In genomic region chr19:36736537-36736936, GRCm38 (mm10) we compare ENCODE assay signal across 8 mouse cellular contexts. TPM values are rescaled to one million over a fixed set of nuclear protein-coding genes. Genes with fewer than 3 reads are reported as not detected.
DNase-seq lines count a peak whose midpoint lies in the region; ATAC-seq and TF ChIP-seq lines count a peak whose summit lies in the region.

Gene Ppp1r3c (minus strand): TSS chr19:36736653.

- no peaks in the 10 kb centered on the region for H3K4me1 ChIP-seq in forebrain, embryonic 11.5 days (replicated peaks; ENCODE audit: control insufficient read depth, insufficient read depth, low read length)
- peaks cover 23% of the 10 kb centered on the region for H3K4me1 ChIP-seq in heart, embryonic 15.5 days (replicated peaks)
- no peaks in the 10 kb centered on the region; the same call in 1 of the 2 replicates for H3K4me1 ChIP-seq in liver, embryonic 11.5 days (replicated peaks; ENCODE audit: control insufficient read depth, insufficient read depth, low read length)

- TF ChIP-seq CTCF in brain, embryonic 14.5 days (IDR thresholded peaks at IDR 0.05; ENCODE audit: borderline replicate concordance, extremely low read depth, insufficient read depth, insufficient read length) = no peak

- peak; percentile 83 for DNase-seq in 3T3-L1 (ENCODE audit: low read depth, low spot score)
- peak; percentile 95 for DNase-seq in brain, embryonic 14.5 days (ENCODE audit: low read depth)
- DNase-seq in forebrain, embryonic 11.5 days (ENCODE audit: low spot score) = peak; percentile 95
- peak; percentile 93 for DNase-seq in kidney, postnatal 14 days
- peak; percentile 79 for DNase-seq in liver, embryonic 11.5 days (ENCODE audit: low spot score)
- peak; percentile 94 for DNase-seq in neural tube, embryonic 10.5 days (ENCODE audit: extremely low spot score, low spot score)
- DNase-seq in telencephalon, adult 2 months (ENCODE audit: low read depth, low spot score) = peak; percentile 80

- peak within 1 kb of the TSS; percentile 84 for H3K4me2 ChIP-seq in forebrain, embryonic 11.5 days (ENCODE audit: low read depth, low read length, severe bottlenecking)
- H3K4me2 ChIP-seq in heart, embryonic 15.5 days = peak within 1 kb of the TSS; percentile 57
- peak within 1 kb of the TSS; percentile 79 for H3K4me2 ChIP-seq in liver, embryonic 11.5 days

- peak; percentile 100 for ATAC-seq in forebrain, embryonic 11.5 days (replicated peaks; ENCODE audit: low FRiP score)
- peak; percentile 100 for ATAC-seq in heart, embryonic 15.5 days (replicated peaks; ENCODE audit: insufficient number of reproducible peaks, insufficient read depth, low FRiP score, low read depth)
- ATAC-seq in liver, embryonic 11.5 days (replicated peaks; ENCODE audit: low FRiP score) = peak; percentile 91

- no peak for TF ChIP-seq POLR2A in brain, embryonic 14.5 days (IDR thresholded peaks at IDR 0.05; ENCODE audit: borderline replicate concordance, extremely low read depth, insufficient read depth, insufficient read length, poor library complexity, severe bottlenecking)

- peak within 1 kb of the TSS; percentile 74 for H3K9ac ChIP-seq in forebrain, embryonic 11.5 days (ENCODE audit: low read length)
- H3K9ac ChIP-seq in heart, embryonic 15.5 days = peak within 1 kb of the TSS; percentile 77
- peak within 1 kb of the TSS; percentile 66 for H3K9ac ChIP-seq in liver, embryonic 11.5 days (ENCODE audit: low read depth, low read length)

- no peaks in the 10 kb centered on the region for H3K9me3 ChIP-seq in forebrain, embryonic 11.5 days (ENCODE audit: control insufficient read depth, low read length)
- H3K9me3 ChIP-seq in heart, embryonic 15.5 days (replicated peaks) = no peaks in the 10 kb centered on the region
- no peaks in the 10 kb centered on the region for H3K9me3 ChIP-seq in liver, embryonic 11.5 days (ENCODE audit: control insufficient read depth, low read length)

- whole genome bisulfite sequencing in forebrain, embryonic 11.5 days = 0% methylated on average over 33 of the region's 33 CpGs
- under 1% methylated on average over 33 of the region's 33 CpGs for WGBS in heart, embryonic 15.5 days
- under 1% methylated on average over 33 of the region's 33 CpGs for WGBS in liver, embryonic 11.5 days

- peak within 1 kb of the TSS; percentile 43 for H3K4me3 ChIP-seq in forebrain, embryonic 11.5 days (ENCODE audit: low read depth, low read length)
- peak within 1 kb of the TSS; percentile 69 for H3K4me3 ChIP-seq in heart, embryonic 15.5 days
- peak within 1 kb of the TSS; percentile 51 for H3K4me3 ChIP-seq in liver, embryonic 11.5 days (ENCODE audit: low read depth, low read length)

- H3K36me3 ChIP-seq in forebrain, embryonic 11.5 days (ENCODE audit: control insufficient read depth, insufficient read depth, low read length) = no peaks in the 10 kb centered on the region
- peaks cover 16% of the 10 kb centered on the region for H3K36me3 ChIP-seq in heart, embryonic 15.5 days
- H3K36me3 ChIP-seq in liver, embryonic 11.5 days (ENCODE audit: control insufficient read depth, insufficient read depth, low read length) = no peaks in the 10 kb centered on the region

- H3K27me3 ChIP-seq in forebrain, embryonic 11.5 days (ENCODE audit: control insufficient read depth, insufficient read depth, low read length) = no peaks in the 10 kb centered on the region
- H3K27me3 ChIP-seq in heart, embryonic 15.5 days = no peaks in the 10 kb centered on the region
- H3K27me3 ChIP-seq in liver, embryonic 11.5 days (replicated peaks; ENCODE audit: control insufficient read depth, insufficient read depth, low read length) = peaks cover 11% of the 10 kb centered on the region

- 0 out of 2 replicates have a peak within 1 kb of the TSS, but pooled peaks have one; percentile 32 for H3K27ac ChIP-seq in forebrain, embryonic 11.5 days (ENCODE audit: low read depth, low read length)
- H3K27ac ChIP-seq in heart, embryonic 15.5 days = peak within 1 kb of the TSS; percentile 98
- peak within 1 kb of the TSS; percentile 58; the same call in 1 of the 2 replicates for H3K27ac ChIP-seq in liver, embryonic 11.5 days (ENCODE audit: low read depth, low read length)

RNA-seq across cellular contexts. Expression of gene Ppp1r3c, which starts in this region (rescaled TPM):
- polyA plus RNA-seq in brain, embryonic 14.5 days (2012; rRNA removed) = 4.2 and 8.7 TPM in 2 replicates
- polyA plus RNA-seq in forebrain, embryonic 11.5 days (2014; fragmentation: Nextera tagmentation; extraction: Ambion mirVana) = 2.0 and 2.1 TPM in 2 replicates
- polyA plus RNA-seq in heart, embryonic 15.5 days (2015; fragmentation: Nextera tagmentation; extraction: Ambion mirVana) = 82.2 and 93.0 TPM in 2 replicates
- 2.1 and 2.9 TPM in 2 replicates for polyA plus RNA-seq in liver, embryonic 11.5 days (2014; fragmentation: Nextera tagmentation; extraction: Ambion mirVana)

Comparison
In these comparisons a context has a peak if more than half of its experiments do, and no peak if none do; other contexts are left out.
1. Peak in every context shown above with its lines: DNase-seq, ATAC-seq, H3K4me3 ChIP-seq and H3K27ac ChIP-seq.
2. H3K27ac ChIP-seq: peak in every context shown above with its lines; median percentile 98 in heart, embryonic 15.5 days; 58 in liver, embryonic 11.5 days; 32 in forebrain, embryonic 11.5 days.